Mouse (Mus musculus): Measurements from ENCODE around the gene Gfpt1.

The Gfpt1 gene

DNA sequence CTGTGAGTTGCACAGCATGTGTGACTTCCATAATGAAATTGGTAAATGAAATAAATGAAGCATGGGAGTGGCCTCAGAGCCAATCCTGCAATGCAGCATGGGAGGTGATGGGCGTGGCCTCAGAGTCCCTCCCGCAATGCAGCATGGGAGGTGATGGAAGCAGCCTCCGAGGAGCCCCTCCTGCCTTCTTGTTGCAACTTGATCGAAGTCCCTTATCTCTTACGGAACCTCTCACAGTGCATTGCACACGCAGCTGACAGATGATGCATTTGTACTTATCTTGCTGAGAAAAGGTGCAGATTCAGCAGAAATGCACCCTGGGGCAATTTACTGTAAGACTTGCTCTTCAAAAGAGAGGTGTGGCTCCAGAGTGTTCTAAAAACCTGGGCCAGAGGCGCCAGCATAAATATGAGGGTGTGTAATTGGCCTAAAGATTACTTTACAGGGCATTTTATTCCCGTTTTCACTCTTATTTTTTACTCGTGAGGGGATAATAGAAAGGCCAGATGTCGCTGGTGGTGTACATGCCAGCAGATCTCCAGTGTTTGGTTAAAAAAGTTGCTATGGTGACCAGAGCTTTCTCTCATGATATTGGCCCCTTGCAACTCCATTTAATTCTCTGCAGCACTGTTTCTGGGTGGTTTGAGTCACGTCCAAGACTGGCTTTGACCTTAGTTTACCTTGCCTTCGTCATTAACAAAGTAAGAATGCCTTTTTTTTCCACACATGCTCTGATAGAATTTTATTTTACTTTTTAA, 97.3 kb downstream of the Gfpt1 start:
- DNase-seq (ENCODE audit: low read depth) = peak; percentile 41
